22 mouse cellular contexts compared by ENCODE assay signal in genomic region chr7:73091758-73092157, GRCm38 (mm10).
DNase-seq lines count a peak whose midpoint lies in the region; ATAC-seq and TF ChIP-seq lines count a peak whose summit lies in the region.
"Had no signal": no experiment of that assay in that cellular context is flagged by ENCODE, and none has a peak within 500 bp of the region (broad histone marks: within the 10 kb centered on the region; RNA-seq: fewer than 3 reads in every experiment).

No protein-coding gene starts in this region.

- 52% methylated on average over 3 of the region's 3 CpGs for WGBS in kidney, adult 2 months
- WGBS in kidney, embryonic 15.5 days, result 67% methylated on average over 3 of the region's 3 CpGs
- WGBS in kidney, embryonic 16.5 days, result 56% methylated on average over 3 of the region's 3 CpGs

- H3K4me2 ChIP-seq in kidney, embryonic 15.5 days, result no peak overlapping the region
- no peak overlapping the region for H3K4me2 ChIP-seq in kidney, embryonic 16.5 days (replicated peaks; ENCODE audit: low read depth, low read length)

- no peaks in the 10 kb centered on the region for H3K4me1 ChIP-seq in kidney, adult 2 months (ENCODE audit: control insufficient read depth, insufficient read depth, low read length)
- H3K4me1 ChIP-seq in kidney, embryonic 15.5 days, result no peaks in the 10 kb centered on the region
- peaks cover 5% of the 10 kb centered on the region; the same call in 1 of the 2 replicates for H3K4me1 ChIP-seq in kidney, embryonic 16.5 days (ENCODE audit: insufficient read depth, low read length)

- H3K4me3 ChIP-seq in kidney, adult 2 months (ENCODE audit: insufficient read depth, low read depth, low read length), result no peak overlapping the region
- no peak overlapping the region for H3K4me3 ChIP-seq in kidney, embryonic 15.5 days (replicated peaks)
- no peak overlapping the region for H3K4me3 ChIP-seq in kidney, embryonic 16.5 days (ENCODE audit: low read length)

- ATAC-seq in kidney, embryonic 15.5 days (replicated peaks; ENCODE audit: low FRiP score), result 0 out of 2 replicates have a peak, but pooled peaks have one; percentile 54
- ATAC-seq in kidney, embryonic 16.5 days (ENCODE audit: low FRiP score, low TSS enrichment), result peak; percentile 76
- ATAC-seq: activated CD4-positive, CD25-positive, alpha-beta regulatory T cell, adult 4 months; CD4-positive, CD25-positive, alpha-beta regulatory T cell, adult 4 months; Patski had no signal

- H3K9ac ChIP-seq in kidney, embryonic 15.5 days, result no peak overlapping the region
- H3K9ac ChIP-seq in kidney, embryonic 16.5 days (replicated peaks; ENCODE audit: low read length), result no peak overlapping the region

- no peaks in the 10 kb centered on the region for H3K36me3 ChIP-seq in kidney, adult 2 months (ENCODE audit: control insufficient read depth, insufficient read depth, low read length)
- no peaks in the 10 kb centered on the region for H3K36me3 ChIP-seq in kidney, embryonic 15.5 days
- H3K36me3 ChIP-seq in kidney, embryonic 16.5 days (ENCODE audit: insufficient read depth, low read length), result no peaks in the 10 kb centered on the region
- H3K36me3 ChIP-seq: G1E had no signal

- peak; percentile 51 for DNase-seq in heart, adult 11 months
- no peak for DNase-seq in heart, adult 18-20 months
- peak; percentile 12 for DNase-seq in kidney, adult 2 months
- DNase-seq in kidney, postnatal 14 days, result no peak
- no peak for DNase-seq in kidney, adult 8-10 months
- no peak for DNase-seq in kidney, adult 11 months
- DNase-seq: adrenal gland, adult 2 months; adrenal gland, adult 8-10 months; adrenal gland, postnatal 10 days; adrenal gland, postnatal 14 days; adrenal gland, postnatal 25 days; adrenal gland, postnatal 36 days; B cell, adult 2 months; cerebellum, adult 11 months; cerebellum, adult 11-12 months had no signal

- TF ChIP-seq POLR2A in kidney, adult 2 months (IDR thresholded peaks at IDR 0.05; ENCODE audit: low read depth, low read length), result no peak

- H3K27me3 ChIP-seq in kidney, adult 2 months (replicated peaks; ENCODE audit: control insufficient read depth, insufficient read depth, low read length), result no peaks in the 10 kb centered on the region
- no peaks in the 10 kb centered on the region for H3K27me3 ChIP-seq in kidney, embryonic 15.5 days
- no peaks in the 10 kb centered on the region for H3K27me3 ChIP-seq in kidney, embryonic 16.5 days (ENCODE audit: insufficient read depth, low read length)
- H3K27me3 ChIP-seq: CH12.LX, Patski had no signal

- no peak overlapping the region for H3K27ac ChIP-seq in kidney, adult 2 months (ENCODE audit: insufficient read depth, low read depth, low read length)
- H3K27ac ChIP-seq in kidney, embryonic 15.5 days, result no peak overlapping the region
- H3K27ac ChIP-seq in kidney, embryonic 16.5 days (ENCODE audit: low read length), result no peak overlapping the region

- TF ChIP-seq CTCF in kidney, adult 2 months (conservative IDR thresholded peaks at IDR 0.05; ENCODE audit: insufficient read depth, insufficient read length, low read depth, low read length), result no peak

- H3K9me3 ChIP-seq in kidney, embryonic 15.5 days (replicated peaks), result no peaks in the 10 kb centered on the region
- no peaks in the 10 kb centered on the region for H3K9me3 ChIP-seq in kidney, embryonic 16.5 days (ENCODE audit: low read length)

Comparison
In these comparisons a context has a peak if more than half of its experiments do, and no peak if none do; other contexts are left out.
1. DNase-seq: peak in heart, adult 11 months (single experiment) and kidney, adult 2 months (single experiment); none in heart, adult 18-20 months (0 of 2), kidney, postnatal 14 days (single experiment), kidney, adult 8-10 months (0 of 2) and kidney, adult 11 months (single experiment).